Comparison of ENCODE assay signal across 8 mouse cellular contexts in genomic region chr11:106267311-106267852, GRCm38 (mm10). TPM values are rescaled to one million over a fixed set of nuclear protein-coding genes. Genes with fewer than 3 reads are reported as not detected.
DNase-seq lines count a peak whose midpoint lies in the region; ATAC-seq and TF ChIP-seq lines count a peak whose summit lies in the region.

No protein-coding gene starts in this region.

- no peak for TF ChIP-seq CTCF in testis, adult 2 months (IDR thresholded peaks at IDR 0.05; ENCODE audit: control insufficient read depth, insufficient read depth, insufficient replicate concordance, low read depth, low read length)

- H3K9ac ChIP-seq in limb, embryonic 14.5 days (ENCODE audit: low read depth, low read length, severe bottlenecking), result peak overlapping the region; percentile 34; the same call in 1 of the 2 replicates
- peak overlapping the region; percentile 64 for H3K9ac ChIP-seq in stomach, embryonic 16.5 days (ENCODE audit: low read length)

- peaks cover 3% of the 10 kb centered on the region for H3K36me3 ChIP-seq in testis, adult 2 months (ENCODE audit: control insufficient read depth, insufficient read depth, low read length)
- H3K36me3 ChIP-seq in limb, embryonic 14.5 days (ENCODE audit: control insufficient read depth, insufficient read depth, low read length), result peaks cover 49% of the 10 kb centered on the region
- H3K36me3 ChIP-seq in stomach, embryonic 16.5 days (ENCODE audit: control insufficient read depth, insufficient read depth, low read length), result peaks cover 44% of the 10 kb centered on the region

- peaks cover 16% of the 10 kb centered on the region for H3K4me1 ChIP-seq in testis, adult 2 months (ENCODE audit: control insufficient read depth, insufficient read depth, low read length)
- peaks cover 44% of the 10 kb centered on the region for H3K4me1 ChIP-seq in limb, embryonic 14.5 days (ENCODE audit: control insufficient read depth, insufficient read depth, low read length)
- peaks cover 45% of the 10 kb centered on the region for H3K4me1 ChIP-seq in stomach, embryonic 16.5 days (ENCODE audit: control insufficient read depth, insufficient read depth, low read length)

- 0 out of 2 replicates have a peak, but pooled peaks have one; percentile 10 for ATAC-seq in limb, embryonic 14.5 days (ENCODE audit: low FRiP score, low read depth)
- ATAC-seq in stomach, embryonic 16.5 days (ENCODE audit: insufficient read depth, low FRiP score), result peak; percentile 36; the same call in 1 of the 2 replicates

- no peak for TF ChIP-seq POLR2A in testis, adult 2 months (IDR thresholded peaks at IDR 0.05; ENCODE audit: control insufficient read depth, low read depth, low read length)
- TF ChIP-seq POLR2A in limb, embryonic 14.5 days (IDR thresholded peaks at IDR 0.05; ENCODE audit: borderline replicate concordance, extremely low read depth, insufficient read depth, insufficient read length), result no peak

- no peak overlapping the region for H3K4me3 ChIP-seq in testis, adult 2 months (ENCODE audit: control insufficient read depth, low read depth, low read length)
- H3K4me3 ChIP-seq in limb, embryonic 14.5 days (replicated peaks; ENCODE audit: low read length), result peak overlapping the region; percentile 25
- peak overlapping the region; percentile 17 for H3K4me3 ChIP-seq in stomach, embryonic 16.5 days (replicated peaks; ENCODE audit: low read length)

- no peaks in the 10 kb centered on the region for H3K9me3 ChIP-seq in limb, embryonic 14.5 days (ENCODE audit: control insufficient read depth, low read length)
- H3K9me3 ChIP-seq in stomach, embryonic 16.5 days (replicated peaks; ENCODE audit: control insufficient read depth, low read length), result no peaks in the 10 kb centered on the region

- H3K27ac ChIP-seq in testis, adult 2 months (ENCODE audit: control insufficient read depth, insufficient read depth, low read depth, low read length), result peak overlapping the region; percentile 8
- peak overlapping the region; percentile 72 for H3K27ac ChIP-seq in limb, embryonic 14.5 days (replicated peaks; ENCODE audit: low read depth, low read length)
- H3K27ac ChIP-seq in stomach, embryonic 16.5 days (ENCODE audit: low read length), result peak overlapping the region; percentile 96

- WGBS in limb, embryonic 14.5 days, result 27% methylated on average over 14 of the region's 15 CpGs
- 60% methylated on average over 15 of the region's 15 CpGs for WGBS in stomach, embryonic 16.5 days

- H3K27me3 ChIP-seq in testis, adult 2 months (ENCODE audit: control insufficient read depth, insufficient read depth, low read length), result no peaks in the 10 kb centered on the region
- no peaks in the 10 kb centered on the region for H3K27me3 ChIP-seq in limb, embryonic 14.5 days (ENCODE audit: control insufficient read depth, insufficient read depth, low read length)
- H3K27me3 ChIP-seq in stomach, embryonic 16.5 days (ENCODE audit: control insufficient read depth, insufficient read depth, low read length), result no peaks in the 10 kb centered on the region

- peak overlapping the region; percentile 42 for H3K4me2 ChIP-seq in limb, embryonic 14.5 days (replicated peaks; ENCODE audit: low read depth, low read length, severe bottlenecking)
- peak overlapping the region; percentile 41 for H3K4me2 ChIP-seq in stomach, embryonic 16.5 days (ENCODE audit: low read depth, low read length)

- no peak for DNase-seq in testis, postnatal 14 days (ENCODE audit: low spot score)
- DNase-seq in cerebellum, postnatal 25 days, result peak; percentile 97
- peak; percentile 39 for DNase-seq in heart, postnatal 4 days
- DNase-seq in limb, embryonic 14.5 days (ENCODE audit: low spot score), result peak; percentile 54
- DNase-seq in frontal cortex, postnatal 14 days (ENCODE audit: low spot score in 2 of 2), result no peak
- DNase-seq in yolk sac, embryonic 10.5 days (ENCODE audit: low spot score), result no peak

RNA-seq across cellular contexts. Expression of gene Smarcd2, which starts 5.4 kb away (rescaled TPM):
- 74.7 and 74.9 TPM in 2 replicates for polyA plus RNA-seq in testis, adult 2 months (2012; rRNA removed)
- 10 to 100 TPM; 20.2 to 20.3 TPM for total RNA-seq in heart, postnatal 4 days (2021)
- polyA plus RNA-seq in limb, embryonic 14.5 days (2012; rRNA removed), result 184 and 203 TPM in 2 replicates
- polyA plus RNA-seq in limb, embryonic 14.5 days (2014; fragmentation: Nextera tagmentation; extraction: Ambion mirVana), result 114 and 130 TPM in 2 replicates
- polyA plus RNA-seq in stomach, embryonic 16.5 days (2015; fragmentation: Nextera tagmentation; extraction: Ambion mirVana), result 53.8 and 58.1 TPM in 2 replicates

RNA-seq across cellular contexts. Expression of gene Tcam1, which starts 9.1 kb away (rescaled TPM):
- polyA plus RNA-seq in testis, adult 2 months (2012; rRNA removed), result 92.3 and 97.5 TPM in 2 replicates
- total RNA-seq in heart, postnatal 4 days (2021), result not detected
- polyA plus RNA-seq in limb, embryonic 14.5 days (2012; rRNA removed), result 0.78 and 1.0 TPM in 2 replicates
- polyA plus RNA-seq in limb, embryonic 14.5 days (2014; fragmentation: Nextera tagmentation; extraction: Ambion mirVana), result 0.22 and 0.66 TPM in 2 replicates
- polyA plus RNA-seq in stomach, embryonic 16.5 days (2015; fragmentation: Nextera tagmentation; extraction: Ambion mirVana), result 0.21 TPM in 2 replicates

RNA-seq across cellular contexts. Expression of gene Psmc5, which starts 11.4 kb away (rescaled TPM):
- 81.2 and 90.9 TPM in 2 replicates for polyA plus RNA-seq in testis, adult 2 months (2012; rRNA removed)
- 100 to 1,000 TPM; 112 TPM for total RNA-seq in heart, postnatal 4 days (2021)
- 123 and 186 TPM in 2 replicates for polyA plus RNA-seq in limb, embryonic 14.5 days (2012; rRNA removed)
- polyA plus RNA-seq in limb, embryonic 14.5 days (2014; fragmentation: Nextera tagmentation; extraction: Ambion mirVana), result 244 and 253 TPM in 2 replicates
- 257 and 260 TPM in 2 replicates for polyA plus RNA-seq in stomach, embryonic 16.5 days (2015; fragmentation: Nextera tagmentation; extraction: Ambion mirVana)

RNA-seq across cellular contexts. Expression of gene Ftsj3, which starts 11.5 kb away (rescaled TPM):
- 16.0 and 17.2 TPM in 2 replicates for polyA plus RNA-seq in testis, adult 2 months (2012; rRNA removed)
- total RNA-seq in heart, postnatal 4 days (2021), result 10 to 100 TPM; 28.4 to 29.8 TPM
- 36.4 and 43.8 TPM in 2 replicates for polyA plus RNA-seq in limb, embryonic 14.5 days (2012; rRNA removed)
- 54.6 and 55.8 TPM in 2 replicates for polyA plus RNA-seq in limb, embryonic 14.5 days (2014; fragmentation: Nextera tagmentation; extraction: Ambion mirVana)
- 46.4 and 50.9 TPM in 2 replicates for polyA plus RNA-seq in stomach, embryonic 16.5 days (2015; fragmentation: Nextera tagmentation; extraction: Ambion mirVana)

RNA-seq across cellular contexts. Expression of gene Gh, which starts 34.3 kb away (rescaled TPM):
- polyA plus RNA-seq in testis, adult 2 months (2012; rRNA removed), result not detected in 2 replicates
- total RNA-seq in heart, postnatal 4 days (2021), result not detected
- not detected in 2 replicates for polyA plus RNA-seq in limb, embryonic 14.5 days (2012; rRNA removed)
- polyA plus RNA-seq in limb, embryonic 14.5 days (2014; fragmentation: Nextera tagmentation; extraction: Ambion mirVana), result not detected in 2 replicates
- not detected in 2 replicates for polyA plus RNA-seq in stomach, embryonic 16.5 days (2015; fragmentation: Nextera tagmentation; extraction: Ambion mirVana)

Comparison
In these comparisons a context has a peak if more than half of its experiments do, and no peak if none do; other contexts are left out.
1. H3K27ac ChIP-seq: peak in every context shown above with its lines; median percentile 96 in stomach, embryonic 16.5 days; 72 in limb, embryonic 14.5 days; 8 in testis, adult 2 months.
2. DNase-seq: peak in cerebellum, postnatal 25 days (2 of 2), heart, postnatal 4 days (single experiment) and limb, embryonic 14.5 days (single experiment); none in testis, postnatal 14 days (single experiment), frontal cortex, postnatal 14 days (0 of 2) and yolk sac, embryonic 10.5 days (single experiment).
3. RNA of gene Tcam1, which starts 9.1 kb away (polyA plus RNA-seq): 92.3 to 97.5 TPM in testis, adult 2 months; 0.22 to 1.0 TPM in limb, embryonic 14.5 days and 0.21 TPM in stomach, embryonic 16.5 days; every median in the first group is over 10 times any median in the second.